Mouse (Mus musculus) lung, embryonic 16.5 days (tissue): ENCODE results near the gene Tubgcp2. TPM values are rescaled to one million over a fixed set of nuclear protein-coding genes. Genes with fewer than 3 reads are reported as not detected.
A peak's percentile ranks its signal among the peaks of the same experiment; 100 is the strongest.

Experiments used
- ATAC-seq: fragments of 200-750 bp; cut with Nextera tagmentation; 2 replicates; pipeline ENCODE4 v1.8.0; 2017; ENCODE audit warnings: low read depth, mild to moderate bottlenecking, moderate library complexity
- H3K27ac ChIP-seq: fragments of 300-500 bp; sonication (generic); 2 replicates; pipeline ENCODE4 v1.5.1; 2014; ENCODE audit warnings: mild to moderate bottlenecking, control low read depth, low read length
- H3K27me3 ChIP-seq: fragments of 300-500 bp; sonication (generic); 2 replicates; pipeline ENCODE4 v1.6.1; 2014; ENCODE audit warnings: low read depth, low read length, mixed read lengths; ENCODE audit not compliant: control insufficient read depth, insufficient read depth
- H3K36me3 ChIP-seq: fragments of 300-500 bp; sonication (generic); 2 replicates; pipeline ENCODE4 v1.6.1; 2014; ENCODE audit warnings: low read length; ENCODE audit not compliant: control insufficient read depth, insufficient read depth
- H3K4me1 ChIP-seq: fragments of 300-500 bp; sonication (generic); replicated peaks from 2 replicates; pipeline ENCODE4 v1.6.1; 2014; ENCODE audit warnings: low read length, mixed read lengths; ENCODE audit not compliant: control insufficient read depth, insufficient read depth
- H3K4me2 ChIP-seq: fragments of 300-500 bp; sonication (generic); 2 replicates; pipeline ENCODE4 v1.6.1; 2014; ENCODE audit warnings: low read depth, low read length, control low read depth
- H3K4me3 ChIP-seq: fragments of 300-500 bp; sonication (generic); 2 replicates; pipeline ENCODE4 v1.5.1; 2014; ENCODE audit warnings: mild to moderate bottlenecking, low read length, control low read depth
- H3K9ac ChIP-seq: fragments of 300-500 bp; sonication (generic); 2 replicates; pipeline ENCODE4 v1.6.1; 2014; ENCODE audit warnings: low read length, control low read depth
- H3K9me3 ChIP-seq: fragments of 300-500 bp; sonication (generic); 2 replicates; pipeline ENCODE4 v1.6.1; 2016; ENCODE audit warnings: low read length; ENCODE audit not compliant: control insufficient read depth
- WGBS: fragments of 180-500 bp; shearing (Covaris S2); extraction: QIAGEN DNeasy Blood & Tissue Kit; methylation state at CpG from one replicate; pipeline ENCODE4 v1.1.7; 2014; 5-methylcytosine and 5-hydroxymethylcytosine counted together
- microRNA counts: library from miRNA; unstranded; fragments of <30 nt; microRNA quantifications from one replicate; lab custom pipeline; 2016
- microRNA-seq: library from miRNA; unstranded; fragments of <30 nt; microRNA quantifications from one replicate; pipeline ENCODE4, GENCODE M21; 2016
- polyA plus RNA-seq: library from polyadenylated mRNA; unstranded; fragments of >200 nt; fragmentation: Nextera tagmentation; extraction: Ambion mirVana; gene quantifications from 2 replicates; pipeline ENCODE4 v1.2.1, GENCODE M21; 2015

Gene Tubgcp2
- polyA plus RNA-seq, 1 experiment from 2014 or later, result 50.5 TPM

GRCm38 (mm10) chr7:139946032-139946431, 90.4 kb downstream of the Tubgcp2 start:
- Histone ChIP-seq H3K9me3 (no peaks in the 10 kb centered on the region), H3K4me1 (peaks cover 6% of the 10 kb centered on the region; the same call in 1 of the 2 replicates), H3K27me3 (peaks cover 65% of the 10 kb centered on the region), H3K36me3 (no peaks in the 10 kb centered on the region), H3K27ac (no peak overlapping the region), H3K4me2 (no peak overlapping the region), H3K9ac (no peak overlapping the region), H3K4me3 (no peak overlapping the region)
- WGBS, result 44% methylated on average over 5 of the region's 5 CpGs
- no peak for ATAC-seq

MicroRNAs encoded within 50 kb of the gene (microRNA counts, 519-probe panel; counts per million panel counts)
- microRNA mmu-miR-202-3p (lab: Ali Mortazavi, UCI), result 1,709 counts per million, percentile 25 among the panel's probes with 10 or more counts
- 1,856 counts per million, percentile 30 among the panel's probes with 10 or more counts for microRNA mmu-miR-202-5p (lab: Ali Mortazavi, UCI)

Small RNA genes within 50 kb of the gene (microRNA-seq; reads per million reads assigned to microRNA genes)
- gene Mir202 (0.59 reads per million), gene Mir7062 (not detected), gene mmu-mir-7686 (not detected)

Other genes starting within 250 kb of the Tubgcp2 start
- 0.70 TPM in 1 of 2 replicates, not detected in the other for gene Adgra1, start 202.5 kb downstream of the Tubgcp2 start, polyA plus RNA-seq
- gene Kndc1, start 142.0 kb downstream of the Tubgcp2 start, polyA plus RNA-seq, result 1.1 and 1.8 TPM in 2 replicates
- gene Utf1, start 92.9 kb downstream of the Tubgcp2 start, polyA plus RNA-seq, result 0.13 and 0.63 TPM in 2 replicates
- gene 6430531B16Rik, start 57.9 kb downstream of the Tubgcp2 start, polyA plus RNA-seq, result 4.1 and 6.2 TPM in 2 replicates
- gene Adam8, start 44.1 kb downstream of the Tubgcp2 start, polyA plus RNA-seq, result 1.9 and 3.1 TPM in 2 replicates
- gene Zfp511, start 278 bp downstream of the Tubgcp2 start, polyA plus RNA-seq, result 39.8 and 41.8 TPM in 2 replicates
- gene Msx3, start 12.4 kb upstream of the Tubgcp2 start, polyA plus RNA-seq, result not detected in 2 replicates
- 0.63 and 1.6 TPM in 2 replicates for gene Caly, start 45.9 kb upstream of the Tubgcp2 start, polyA plus RNA-seq
- gene Prap1, start 56.7 kb upstream of the Tubgcp2 start, polyA plus RNA-seq, result 0.49 TPM in 1 of 2 replicates, not detected in the other
- 18.6 and 21.4 TPM in 2 replicates for gene Fuom, start 65.8 kb upstream of the Tubgcp2 start, polyA plus RNA-seq
- 19.9 and 21.3 TPM in 2 replicates for gene Paox, start 79.1 kb upstream of the Tubgcp2 start, polyA plus RNA-seq
- gene Echs1, start 79.8 kb upstream of the Tubgcp2 start, polyA plus RNA-seq, result 141 and 148 TPM in 2 replicates
- 20.7 and 24.8 TPM in 2 replicates for gene Mtg1, start 100.9 kb upstream of the Tubgcp2 start, polyA plus RNA-seq
- 0.25 and 0.41 TPM in 2 replicates for gene Sprn, start 118.2 kb upstream of the Tubgcp2 start, polyA plus RNA-seq
- gene Olfr522, start 128.1 kb upstream of the Tubgcp2 start, polyA plus RNA-seq, result not detected in 2 replicates
- gene Olfr523, start 136.5 kb upstream of the Tubgcp2 start, polyA plus RNA-seq, result not detected in 2 replicates
- gene Olfr524, start 169.3 kb upstream of the Tubgcp2 start, polyA plus RNA-seq, result 0.05 and 0.08 TPM in 2 replicates
- 0.59 and 2.3 TPM in 2 replicates for gene Cd163l1, start 181.6 kb upstream of the Tubgcp2 start, polyA plus RNA-seq
- 0.06 TPM in 1 of 2 replicates, not detected in the other for gene 5830411N06Rik, start 210.6 kb upstream of the Tubgcp2 start, polyA plus RNA-seq